Mouse (Mus musculus): Measurements from ENCODE around the gene Parpbp. TPM values are rescaled to one million over a fixed set of nuclear protein-coding genes. Genes with fewer than 3 reads are reported as not detected.

Parpbp gene
- 2.5 and 2.9 TPM in 2 replicates for polyA plus RNA-seq (2015; fragmentation: Nextera tagmentation; extraction: Ambion mirVana)

DNA sequence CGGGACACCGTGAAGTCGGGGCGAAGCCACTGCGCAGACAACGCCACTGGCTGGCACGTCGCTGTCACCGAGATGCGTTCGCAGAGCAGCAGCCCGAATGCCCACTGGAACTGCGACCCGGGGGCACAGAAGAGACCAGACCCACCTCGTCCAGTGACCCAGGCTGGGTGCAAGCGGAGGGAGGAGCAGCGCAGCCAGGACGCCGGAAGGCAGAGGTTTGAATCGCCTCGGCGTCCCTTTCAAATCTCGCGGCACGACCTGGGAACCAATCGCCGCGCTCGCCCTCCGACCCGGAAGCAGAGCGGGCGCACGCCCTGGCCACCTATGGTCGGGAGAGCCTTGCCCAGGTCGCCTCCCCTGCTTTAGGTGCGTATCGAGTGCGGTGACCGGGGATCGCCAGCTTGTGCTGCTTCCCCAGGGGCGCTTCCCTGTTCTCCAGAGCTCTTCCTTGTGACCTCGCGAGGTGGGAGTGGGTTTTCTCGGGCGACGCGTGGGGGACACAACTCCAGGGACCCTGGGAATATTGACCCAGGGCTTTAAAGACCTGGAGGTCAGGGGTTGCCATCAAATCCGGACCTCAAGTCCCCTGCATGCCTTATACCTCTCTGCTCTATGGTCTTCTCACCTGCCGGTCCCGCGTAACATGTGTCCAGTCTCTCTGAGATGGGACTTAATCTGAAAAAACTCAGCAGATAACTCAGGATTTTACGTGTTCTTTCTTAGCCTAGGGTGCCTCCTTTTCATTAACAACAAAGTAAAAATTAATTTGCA lies at the start of gene Parpbp, which contains the start of gene Nup37:
Gene Parpbp (minus strand): TSS at position 235 of the 771 bp plus-strand sequence.
Gene Nup37 (plus strand): TSS at position 286 of the 771 bp plus-strand sequence.
- ATAC-seq (ENCODE audit: low FRiP score, low read depth), result peak; percentile 97
- H3K27me3 ChIP-seq, result no peaks in the 10 kb centered on the region
- H3K4me1 ChIP-seq (replicated peaks), result peaks cover 13% of the 10 kb centered on the region
- peak within 1 kb of the TSS; percentile 86 for H3K4me3 ChIP-seq
- 0 out of 2 replicates have a peak, but pooled peaks cover 13% of the 10 kb centered on the region for H3K36me3 ChIP-seq
- H3K9ac ChIP-seq, result peak within 1 kb of the TSS; percentile 74
- no peak within 1 kb of the TSS; the same call in 1 of the 2 replicates for H3K27ac ChIP-seq (replicated peaks)
- peak within 1 kb of the TSS; percentile 73 for H3K4me2 ChIP-seq
- H3K9me3 ChIP-seq, result no peaks in the 10 kb centered on the region
- 1% methylated on average over 53 of the region's 53 CpGs for WGBS

DNA sequence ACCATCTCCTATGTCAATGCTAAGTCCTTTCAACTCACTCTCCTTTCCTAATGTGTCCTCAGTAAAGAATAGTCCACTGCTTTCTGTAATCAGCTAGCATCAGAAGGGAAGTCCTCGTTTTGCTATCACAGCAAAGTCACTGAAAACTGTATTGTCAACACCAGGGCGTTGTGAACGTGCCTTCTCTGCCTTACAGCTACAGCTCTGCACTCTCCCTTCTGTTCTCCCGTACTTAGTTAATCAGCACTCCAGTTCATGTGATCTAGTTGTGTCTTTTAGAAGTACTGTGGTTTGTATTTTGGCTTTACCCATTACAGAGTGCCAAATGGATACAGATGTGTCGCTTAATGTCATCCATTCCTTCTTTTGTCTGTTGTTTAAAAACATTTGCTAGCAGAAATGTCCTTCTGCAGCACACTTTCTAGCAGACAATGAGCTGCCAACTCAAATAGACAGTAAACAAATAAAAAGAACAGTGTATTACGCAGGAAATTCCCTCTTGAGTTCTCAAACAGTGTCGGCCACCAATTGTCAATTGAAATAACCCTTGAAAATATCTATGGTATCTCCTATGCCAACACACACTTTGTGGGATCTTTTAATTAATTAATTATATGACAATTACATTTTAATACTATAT lies 20.8 kb upstream of the Parpbp start:
- 86% methylated on average over 7 of the region's 7 CpGs for WGBS
- H3K9me3 ChIP-seq, result no peaks in the 10 kb centered on the region

DNA sequence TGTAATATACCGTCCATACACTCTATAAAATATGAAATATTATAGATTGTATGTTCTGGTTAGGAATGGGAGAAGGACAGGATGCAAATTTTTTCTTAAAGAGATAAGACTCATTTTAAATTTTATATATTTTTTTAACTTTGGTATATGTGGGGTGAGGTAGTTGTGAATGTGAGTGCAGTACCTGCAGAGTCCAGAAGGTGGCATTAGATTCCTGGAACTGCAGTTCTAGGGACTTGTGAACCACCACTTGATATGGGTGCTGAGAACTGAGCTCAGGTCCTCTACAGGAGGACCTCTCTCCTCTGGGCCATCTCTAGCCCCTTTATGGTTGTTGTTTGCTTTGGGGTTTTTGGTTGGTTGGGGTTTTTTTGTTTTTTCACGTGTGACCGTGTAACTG lies 19.4 kb upstream of the Parpbp start:
- ATAC-seq (ENCODE audit: low FRiP score, low read depth), result no peak
- Histone ChIP-seq H3K36me3 (peaks cover 8% of the 10 kb centered on the region; the same call in 1 of the 2 replicates), H3K4me1 (replicated peaks) (no peaks in the 10 kb centered on the region), H3K4me2 (no peak overlapping the region), H3K4me3 (no peak overlapping the region), H3K27ac (replicated peaks) (no peak overlapping the region), H3K9me3 (no peaks in the 10 kb centered on the region), H3K9ac (no peak overlapping the region), H3K27me3 (no peaks in the 10 kb centered on the region)
- 95% methylated on average over 3 of the region's 3 CpGs for WGBS

More for the DNA sequence above, 20.8 kb upstream of the Parpbp start:
- no peak overlapping the region for H3K4me3 ChIP-seq
- H3K4me1 ChIP-seq (replicated peaks), result no peaks in the 10 kb centered on the region
- ATAC-seq (ENCODE audit: low FRiP score, low read depth), result no peak
- no peak overlapping the region for H3K27ac ChIP-seq (replicated peaks)
- H3K9ac ChIP-seq, result no peak overlapping the region
- no peak overlapping the region for H3K4me2 ChIP-seq
- no peaks in the 10 kb centered on the region for H3K27me3 ChIP-seq
- peaks cover 6% of the 10 kb centered on the region; the same call in 1 of the 2 replicates for H3K36me3 ChIP-seq

DNA sequence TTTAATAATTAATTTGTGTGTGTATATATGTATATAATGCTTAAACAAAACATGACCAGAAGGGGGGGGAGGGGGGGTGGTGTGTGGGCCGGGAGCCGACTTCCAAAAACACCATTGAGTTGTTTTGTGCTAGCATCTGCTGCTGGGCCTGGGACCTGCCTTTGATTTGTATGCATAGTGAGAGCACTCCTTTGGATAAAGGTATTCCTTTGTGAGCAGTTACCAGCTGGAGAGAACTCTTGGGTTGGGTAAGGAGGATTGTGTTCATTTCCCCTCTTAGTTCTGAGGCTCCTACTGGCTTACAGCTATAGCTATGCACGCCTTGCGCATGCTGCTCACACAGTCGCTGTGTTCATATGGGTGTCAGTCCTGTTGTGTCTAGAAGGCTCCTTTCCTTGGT lies 15.9 kb upstream of the Parpbp start:
- WGBS, result 89% methylated on average over 5 of the region's 5 CpGs
- H3K9me3 ChIP-seq, result no peaks in the 10 kb centered on the region

DNA sequence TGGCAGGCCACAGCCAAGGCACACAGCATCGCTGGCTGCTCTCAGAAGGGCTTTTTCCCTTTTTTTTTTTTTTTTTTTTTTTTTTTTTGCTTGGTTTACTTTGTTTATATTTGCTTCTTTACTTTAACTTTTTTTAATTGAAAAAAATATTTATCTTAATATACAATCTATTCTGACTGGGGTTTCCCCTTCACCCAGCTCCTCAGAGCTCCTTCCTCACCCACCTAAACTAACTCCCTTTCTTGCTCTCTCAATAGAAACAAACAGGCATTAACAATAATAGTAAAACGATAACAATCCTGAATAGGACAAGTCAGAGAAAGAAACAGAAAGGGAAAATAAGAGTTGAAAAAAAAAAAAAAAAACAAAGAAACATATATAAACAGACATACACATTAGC lies 15.4 kb upstream of the Parpbp start:
- Histone ChIP-seq H3K4me3 (no peak overlapping the region), H3K36me3 (peaks cover 12% of the 10 kb centered on the region), H3K27me3 (no peaks in the 10 kb centered on the region), H3K9ac (no peak overlapping the region), H3K27ac (replicated peaks) (no peak overlapping the region), H3K4me2 (no peak overlapping the region), H3K4me1 (replicated peaks) (no peaks in the 10 kb centered on the region), H3K9me3 (no peaks in the 10 kb centered on the region)
- 95% methylated on average over 2 of the region's 2 CpGs for WGBS
- no peak for ATAC-seq (ENCODE audit: low FRiP score, low read depth)

More for the DNA sequence above, 15.9 kb upstream of the Parpbp start:
- Histone ChIP-seq H3K36me3 (peaks cover 12% of the 10 kb centered on the region), H3K4me1 (replicated peaks) (no peaks in the 10 kb centered on the region), H3K27ac (replicated peaks) (no peak overlapping the region), H3K4me2 (no peak overlapping the region), H3K4me3 (no peak overlapping the region), H3K27me3 (no peaks in the 10 kb centered on the region), H3K9ac (no peak overlapping the region)
- ATAC-seq (ENCODE audit: low FRiP score, low read depth), result no peak

DNA sequence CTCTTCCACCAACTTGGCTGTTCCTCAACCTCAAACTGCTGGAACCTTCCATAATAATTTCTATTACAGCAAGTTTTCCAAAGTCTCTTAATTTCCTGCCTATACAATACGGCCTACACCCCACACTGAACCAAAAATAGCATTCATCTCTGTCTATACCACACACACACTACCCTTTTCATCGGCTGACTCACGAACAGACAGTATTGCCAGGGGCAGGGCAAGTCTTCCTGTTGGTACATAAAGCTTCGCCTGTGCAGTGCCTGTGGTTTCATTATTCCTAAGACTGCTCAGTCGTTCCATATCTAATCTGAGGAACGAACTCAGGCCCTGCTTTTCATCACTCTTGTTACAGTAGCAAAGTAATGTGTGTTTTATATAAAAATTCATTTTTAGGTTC lies 4.9 kb upstream of the Parpbp start:
- Histone ChIP-seq H3K9ac (no peak overlapping the region), H3K27me3 (no peaks in the 10 kb centered on the region), H3K9me3 (no peaks in the 10 kb centered on the region), H3K4me3 (no peak overlapping the region), H3K36me3 (peaks cover 35% of the 10 kb centered on the region), H3K27ac (replicated peaks) (no peak overlapping the region), H3K4me1 (replicated peaks) (peaks cover 7% of the 10 kb centered on the region), H3K4me2 (no peak overlapping the region)
- 90% methylated on average over 6 of the region's 6 CpGs for WGBS
- ATAC-seq (ENCODE audit: low FRiP score, low read depth), result no peak

DNA sequence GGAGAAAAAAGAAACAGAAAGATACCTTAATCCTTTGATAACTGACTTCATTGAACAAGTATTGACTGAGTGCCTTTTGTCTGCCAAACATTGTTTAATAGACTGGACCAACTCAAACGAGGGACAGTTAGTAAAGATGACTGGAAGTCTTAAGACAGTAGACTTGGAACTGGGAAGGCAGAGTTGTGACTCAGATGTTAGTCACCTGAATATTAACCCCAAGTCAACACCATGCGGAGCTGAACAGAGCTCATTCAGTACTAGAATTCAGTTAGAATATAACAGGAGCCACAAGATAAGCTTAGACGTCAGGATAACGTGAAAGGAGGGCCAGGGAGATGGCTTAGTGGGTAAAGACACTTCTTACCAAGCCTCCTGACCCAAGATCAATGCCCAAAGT lies 3.6 kb upstream of the Parpbp start:
- WGBS, result 92% methylated on average over 4 of the region's 4 CpGs
- Histone ChIP-seq H3K27me3 (no peaks in the 10 kb centered on the region), H3K4me3 (no peak overlapping the region), H3K27ac (replicated peaks) (no peak overlapping the region), H3K36me3 (peaks cover 35% of the 10 kb centered on the region), H3K4me2 (no peak overlapping the region), H3K9me3 (no peaks in the 10 kb centered on the region), H3K4me1 (replicated peaks) (peaks cover 13% of the 10 kb centered on the region), H3K9ac (no peak overlapping the region)
- no peak for ATAC-seq (ENCODE audit: low FRiP score, low read depth)

DNA sequence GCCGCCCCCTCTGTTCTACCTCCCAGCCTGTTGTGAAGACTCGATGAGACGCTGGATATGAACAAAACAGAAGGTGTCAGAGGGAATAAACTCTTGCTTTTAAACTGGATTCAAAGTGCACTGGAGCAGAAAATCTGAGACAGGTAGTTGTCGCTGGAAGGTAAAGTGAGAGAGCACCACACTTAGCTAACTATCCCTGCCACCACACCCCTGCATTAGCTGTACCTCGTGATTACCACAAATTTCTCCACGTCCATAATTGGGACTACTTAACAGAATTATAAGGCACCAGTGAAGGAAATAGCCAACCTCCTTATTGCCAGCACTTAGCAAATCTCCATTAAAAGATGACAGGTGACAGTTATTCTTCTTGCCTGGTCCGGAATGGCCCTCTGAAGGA lies 554 bp downstream of the Parpbp start:
- 0 out of 2 replicates have a peak, but pooled peaks have one; percentile 12 for ATAC-seq (ENCODE audit: low FRiP score, low read depth)
- peaks cover 13% of the 10 kb centered on the region for H3K4me1 ChIP-seq (replicated peaks)
- no peak overlapping the region for H3K27ac ChIP-seq (replicated peaks)
- 0 out of 2 replicates have a peak, but pooled peaks cover 13% of the 10 kb centered on the region for H3K36me3 ChIP-seq
- H3K4me2 ChIP-seq, result peak overlapping the region; percentile 73
- H3K27me3 ChIP-seq, result no peaks in the 10 kb centered on the region
- H3K9ac ChIP-seq, result peak overlapping the region; percentile 74
- peak overlapping the region; percentile 86 for H3K4me3 ChIP-seq
- no peaks in the 10 kb centered on the region for H3K9me3 ChIP-seq
- 21% methylated on average over 7 of the region's 7 CpGs for WGBS

DNA sequence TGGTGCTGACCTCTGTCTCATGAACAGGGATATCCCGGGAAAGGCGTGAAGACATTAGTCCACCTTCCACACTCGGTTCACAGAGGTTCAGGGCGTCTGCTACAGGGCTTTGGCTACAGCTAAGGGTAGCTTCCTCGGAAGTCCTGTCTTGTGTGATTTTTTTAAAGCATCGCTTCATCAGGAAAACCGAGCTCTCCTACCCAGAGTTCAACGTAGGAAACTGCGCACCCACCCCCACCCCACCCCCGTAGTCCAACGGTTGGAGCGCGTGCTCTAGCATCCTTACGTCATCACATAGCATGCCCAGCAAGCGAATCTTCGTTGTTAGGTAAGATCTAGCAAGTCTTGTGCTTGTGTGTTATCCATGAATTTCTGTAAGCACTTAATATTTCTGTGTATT lies 11.1 kb downstream of the Parpbp start:
- no peaks in the 10 kb centered on the region for H3K36me3 ChIP-seq
- H3K27ac ChIP-seq (replicated peaks), result no peak overlapping the region
- WGBS, result 98% methylated on average over 16 of the region's 16 CpGs
- no peak overlapping the region for H3K4me3 ChIP-seq
- H3K4me2 ChIP-seq, result no peak overlapping the region
- no peaks in the 10 kb centered on the region for H3K27me3 ChIP-seq
- no peaks in the 10 kb centered on the region for H3K4me1 ChIP-seq (replicated peaks)
- H3K9ac ChIP-seq, result no peak overlapping the region
- no peak for ATAC-seq (ENCODE audit: low FRiP score, low read depth)
- H3K9me3 ChIP-seq, result no peaks in the 10 kb centered on the region

DNA sequence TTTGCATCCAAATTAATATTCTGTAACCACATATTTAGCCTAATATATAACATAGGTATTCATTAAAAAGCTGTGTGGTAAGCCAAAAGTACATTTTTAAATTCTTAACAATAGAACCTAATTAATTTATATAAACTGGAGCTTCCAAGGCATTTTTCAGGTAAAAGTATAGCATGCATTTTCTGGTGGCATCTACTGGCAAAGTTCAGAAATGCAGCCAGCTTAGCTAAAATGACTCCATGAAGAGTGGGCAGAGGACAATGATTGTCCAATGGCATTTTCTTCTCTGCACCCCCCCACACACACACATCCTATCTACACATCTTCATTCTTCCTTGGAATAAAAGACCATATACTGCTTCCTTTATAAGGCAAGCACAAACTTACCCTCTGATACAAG lies 27.0 kb downstream of the Parpbp start:
- ATAC-seq (ENCODE audit: low FRiP score, low read depth), result no peak
- Histone ChIP-seq H3K9ac (no peak overlapping the region), H3K36me3 (no peaks in the 10 kb centered on the region), H3K4me1 (replicated peaks) (no peaks in the 10 kb centered on the region), H3K4me2 (no peak overlapping the region), H3K27ac (replicated peaks) (no peak overlapping the region), H3K9me3 (no peaks in the 10 kb centered on the region), H3K4me3 (no peak overlapping the region), H3K27me3 (no peaks in the 10 kb centered on the region)

DNA sequence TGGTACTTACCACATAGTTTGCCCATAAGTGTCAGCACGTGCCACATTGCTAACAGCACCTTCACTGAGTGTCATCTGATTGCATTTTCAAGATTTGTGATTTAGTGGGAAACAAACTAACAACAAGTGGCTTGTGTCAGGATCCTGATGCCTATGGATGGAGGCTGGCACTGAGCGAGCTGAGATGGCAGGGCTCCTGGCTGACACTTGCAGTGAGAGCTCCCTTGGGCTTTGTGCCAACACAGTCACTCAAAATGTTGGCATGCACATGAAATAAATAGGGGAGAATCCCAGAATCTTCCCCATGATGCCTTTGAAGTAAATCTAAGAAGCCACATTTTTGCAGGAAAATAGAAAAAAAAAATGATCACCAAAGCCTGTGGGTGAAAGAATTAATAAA lies 33.5 kb downstream of the Parpbp start:
- Histone ChIP-seq H3K9ac (no peak overlapping the region), H3K9me3 (no peaks in the 10 kb centered on the region), H3K36me3 (no peaks in the 10 kb centered on the region), H3K4me3 (no peak overlapping the region), H3K4me1 (replicated peaks) (no peaks in the 10 kb centered on the region), H3K27me3 (no peaks in the 10 kb centered on the region), H3K4me2 (no peak overlapping the region), H3K27ac (replicated peaks) (no peak overlapping the region)
- ATAC-seq (ENCODE audit: low FRiP score, low read depth), result no peak
- 74% methylated on average over 2 of the region's 2 CpGs for WGBS

DNA sequence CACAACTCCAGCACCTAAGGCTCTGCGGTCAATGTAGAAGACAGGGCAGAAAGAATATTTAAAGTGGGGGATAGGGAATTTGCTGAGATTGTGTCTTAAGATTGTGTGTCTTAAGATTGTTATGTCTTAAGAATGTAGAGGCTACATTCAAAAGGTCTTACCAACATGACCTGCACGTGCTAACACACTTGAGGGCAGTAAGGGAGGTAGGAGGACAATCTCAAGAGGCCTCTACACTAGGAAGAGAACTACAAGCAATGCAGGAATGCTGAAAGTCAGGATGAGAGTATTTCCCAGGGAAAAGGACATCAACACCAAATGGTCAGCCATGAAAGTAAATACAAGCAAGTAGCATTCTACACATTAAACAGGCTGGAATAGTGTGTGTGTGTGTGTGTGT lies 40.6 kb downstream of the Parpbp start:
- Histone ChIP-seq H3K36me3 (no peaks in the 10 kb centered on the region), H3K4me1 (replicated peaks) (no peaks in the 10 kb centered on the region), H3K27ac (replicated peaks) (no peak overlapping the region), H3K9ac (no peak overlapping the region), H3K4me2 (no peak overlapping the region), H3K27me3 (no peaks in the 10 kb centered on the region), H3K9me3 (no peaks in the 10 kb centered on the region), H3K4me3 (no peak overlapping the region)
- 99% methylated on average over 2 of the region's 2 CpGs for WGBS
- ATAC-seq (ENCODE audit: low FRiP score, low read depth), result no peak
